Mouse (Mus musculus): ENCODE data around the gene Kng1.
A peak's percentile ranks its signal among the peaks of the same experiment; 100 is the strongest.
"Not testable (repeated sequence)": the region's sequence is repeated elsewhere in the genome, so short reads cannot be mapped to it uniquely, and the experiment has no call there.

Kng1 gene

GRCm38 (mm10) chr16:23095581-23095980, 37.9 kb downstream of the Kng1 start:
- DNase-seq: not testable (repeated sequence)

GRCm38 (mm10) chr16:23096886-23097285, 39.2 kb downstream of the Kng1 start:
- DNase-seq: not testable (repeated sequence)

- peak; percentile 39 for DNase-seq
Measured at GRCm38 (mm10) chr16:23097290-23098104, 39.8 kb downstream of the Kng1 start.

- DNase-seq: not testable (repeated sequence)
Measured at GRCm38 (mm10) chr16:23098105-23098452, 40.4 kb downstream of the Kng1 start.

GRCm38 (mm10) chr16:23099632-23100031, 42.0 kb downstream of the Kng1 start:
- no peak for DNase-seq

- DNase-seq: no peak
Measured at GRCm38 (mm10) chr16:23100099-23100575, 42.5 kb downstream of the Kng1 start.

- DNase-seq: no peak
Measured at GRCm38 (mm10) chr16:23100613-23101012, 42.9 kb downstream of the Kng1 start.

GRCm38 (mm10) chr16:23102340-23103037, 44.8 kb downstream of the Kng1 start:
- no peak for DNase-seq

- DNase-seq: no peak
Measured at GRCm38 (mm10) chr16:23103038-23103745, 45.5 kb downstream of the Kng1 start.

- no peak for DNase-seq
Measured at GRCm38 (mm10) chr16:23103841-23104240, 46.2 kb downstream of the Kng1 start.

- no peak for DNase-seq
Measured at GRCm38 (mm10) chr16:23106121-23106520, 48.5 kb downstream of the Kng1 start.

GRCm38 (mm10) chr16:23107231-23107942, 49.7 kb downstream of the Kng1 start, which contains the start of gene Eif4a2:
Eif4a2 (plus strand) TSS chr16:23107444.
- peak; percentile 93 for DNase-seq

- DNase-seq: peak; percentile 83
Measured at GRCm38 (mm10) chr16:23107946-23108759, 50.5 kb downstream of the Kng1 start.

- no peak for DNase-seq
Measured at GRCm38 (mm10) chr16:23108943-23109342, 51.3 kb downstream of the Kng1 start.

GRCm38 (mm10) chr16:23109350-23110280, 52.0 kb downstream of the Kng1 start:
- DNase-seq: no peak

GRCm38 (mm10) chr16:23112348-23112747, 54.7 kb downstream of the Kng1 start:
- no peak for DNase-seq

GRCm38 (mm10) chr16:23112861-23113435, 55.3 kb downstream of the Kng1 start:
- no peak for DNase-seq

GRCm38 (mm10) chr16:23113903-23114302, 56.2 kb downstream of the Kng1 start:
- DNase-seq: no peak

GRCm38 (mm10) chr16:23114339-23115171, 56.9 kb downstream of the Kng1 start:
- no peak for DNase-seq

Data from right cerebral cortex, adult 18-20 months (tissue).